Mouse (Mus musculus) heart, embryonic 15.5 days (tissue): ENCODE results near the gene Ppp1r37. TPM values are rescaled to one million over a fixed set of nuclear protein-coding genes. Genes with fewer than 3 reads are reported as not detected.
A peak's percentile ranks its signal among the peaks of the same experiment; 100 is the strongest.

ENCODE experiments used
- ATAC-seq: fragments of 200-750 bp; cut with Nextera tagmentation; replicated peaks from 2 replicates; pipeline ENCODE4 v1.8.0; 2017; ENCODE audit warnings: low read depth, moderate TSS enrichment; ENCODE audit not compliant: insufficient number of reproducible peaks, insufficient read depth, low FRiP score
- H3K27ac ChIP-seq: fragments of 300-500 bp; sonication (generic); 2 replicates; pipeline ENCODE4 v1.5.1; 2015; ENCODE audit warnings: mild to moderate bottlenecking, inconsistent platforms
- H3K27me3 ChIP-seq: fragments of 300-500 bp; sonication (generic); 2 replicates; pipeline ENCODE4 v1.6.1; 2015; ENCODE audit warnings: inconsistent platforms
- H3K36me3 ChIP-seq: fragments of 300-500 bp; sonication (generic); 2 replicates; pipeline ENCODE4 v1.6.1; 2015; ENCODE audit warnings: mild to moderate bottlenecking, inconsistent platforms
- H3K4me1 ChIP-seq: fragments of 300-500 bp; sonication (generic); replicated peaks from 2 replicates; pipeline ENCODE4 v1.6.1; 2015; ENCODE audit warnings: inconsistent platforms
- H3K4me2 ChIP-seq: fragments of 300-500 bp; sonication (generic); 2 replicates; pipeline ENCODE4 v1.6.1; 2015; ENCODE audit warnings: inconsistent platforms, mild to moderate bottlenecking, moderate library complexity
- H3K4me3 ChIP-seq: fragments of 300-500 bp; sonication (generic); 2 replicates; pipeline ENCODE4 v1.5.1; 2015; ENCODE audit warnings: mild to moderate bottlenecking, inconsistent platforms
- H3K9ac ChIP-seq: fragments of 300-500 bp; sonication (generic); 2 replicates; pipeline ENCODE4 v1.6.1; 2015; ENCODE audit warnings: mild to moderate bottlenecking, inconsistent platforms
- H3K9me3 ChIP-seq: fragments of 300-500 bp; sonication (generic); replicated peaks from 2 replicates; pipeline ENCODE4 v1.6.1; 2016; ENCODE audit warnings: inconsistent platforms
- WGBS: fragments of 180-500 bp; shearing (Covaris S2); methylation state at CpG from one replicate; pipeline ENCODE4 v1.1.7; 2015; ENCODE audit warnings: mixed read lengths; 5-methylcytosine and 5-hydroxymethylcytosine counted together
- polyA plus RNA-seq: library from polyadenylated mRNA; unstranded; fragments of >200 nt; fragmentation: Nextera tagmentation; extraction: Ambion mirVana; gene quantifications from 2 replicates; pipeline ENCODE4 v1.2.1, GENCODE M21; 2015

Ppp1r37 gene
- polyA plus RNA-seq, 1 experiment from 2014 or later: 15.8 TPM

DNA sequence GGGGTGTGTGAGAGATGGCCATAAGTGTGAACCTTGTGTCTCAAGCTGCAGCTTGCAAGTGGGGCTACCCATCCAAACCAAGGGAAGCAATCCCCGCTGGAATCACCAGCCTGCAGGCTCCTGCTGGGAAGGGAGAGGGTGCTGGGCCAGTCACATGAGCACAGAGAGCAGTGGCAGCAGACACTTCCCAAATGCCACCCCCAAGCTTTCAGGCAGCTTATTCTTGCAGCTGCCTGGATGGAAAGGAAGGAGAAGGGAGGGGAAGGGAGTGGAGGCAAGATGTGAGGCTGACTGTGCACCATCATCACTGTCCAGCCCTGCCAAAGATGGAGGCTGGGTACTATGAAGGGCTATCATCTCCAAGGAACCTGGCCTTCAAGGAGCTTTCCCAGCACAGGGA is 8.7 kb downstream of the Ppp1r37 start:
- Histone ChIP-seq H3K27ac (no peak overlapping the region), H3K9ac (no peak overlapping the region), H3K9me3 (no peaks in the 10 kb centered on the region), H3K27me3 (no peaks in the 10 kb centered on the region), H3K4me3 (no peak overlapping the region), H3K4me1 (peaks cover 39% of the 10 kb centered on the region), H3K4me2 (no peak overlapping the region), H3K36me3 (no peaks in the 10 kb centered on the region; the same call in 1 of the 2 replicates)
- 90% methylated on average over 1 of the region's 1 CpGs for WGBS
- no peak for ATAC-seq

DNA sequence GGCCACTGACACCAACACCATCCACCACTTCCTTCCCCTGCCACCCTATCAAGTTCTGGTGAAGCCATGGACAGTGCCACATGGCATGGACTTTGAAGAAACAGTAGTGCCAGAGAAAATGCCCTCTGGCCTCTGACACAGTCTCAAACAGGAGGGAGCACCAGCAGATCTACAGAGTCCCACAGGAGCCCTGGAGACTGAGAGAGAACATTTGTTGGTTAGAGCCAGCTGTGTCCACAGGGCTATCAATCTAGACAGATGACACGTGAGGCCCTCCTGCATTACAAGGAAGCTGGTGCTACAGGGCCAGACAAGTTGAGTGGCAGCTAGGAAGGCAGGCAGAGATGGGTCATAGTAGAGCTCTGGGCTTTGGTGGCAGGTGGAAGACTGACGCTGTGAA is 10.4 kb downstream of the Ppp1r37 start:
- 38% methylated on average over 2 of the region's 2 CpGs for WGBS
- Histone ChIP-seq H3K9ac (no peak overlapping the region), H3K36me3 (no peaks in the 10 kb centered on the region; the same call in 1 of the 2 replicates), H3K4me2 (no peak overlapping the region), H3K9me3 (no peaks in the 10 kb centered on the region), H3K4me3 (no peak overlapping the region), H3K27me3 (no peaks in the 10 kb centered on the region), H3K27ac (no peak overlapping the region), H3K4me1 (peaks cover 22% of the 10 kb centered on the region)
- ATAC-seq: no peak

DNA sequence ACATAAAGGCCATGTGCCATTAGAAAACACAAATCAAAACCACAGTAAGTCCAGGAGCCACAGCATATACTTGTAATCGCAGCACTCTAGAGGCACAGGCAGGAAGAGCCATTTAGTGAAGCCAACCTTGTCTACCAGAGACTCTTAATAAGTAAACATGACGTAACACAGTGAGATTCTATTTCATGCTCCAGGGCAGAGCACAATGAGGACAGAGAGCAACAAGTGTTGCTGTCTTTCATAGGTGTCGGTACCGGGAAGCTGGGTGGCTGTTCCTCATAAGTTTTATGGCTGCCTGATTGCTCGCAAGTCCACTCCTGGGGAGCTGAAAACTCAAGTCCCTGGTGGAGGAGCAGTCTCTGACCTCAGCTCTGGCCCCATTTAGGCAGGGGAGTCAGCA is 11.2 kb downstream of the Ppp1r37 start:
- Histone ChIP-seq H3K4me3 (no peak overlapping the region), H3K27ac (no peak overlapping the region), H3K4me1 (peaks cover 15% of the 10 kb centered on the region), H3K27me3 (no peaks in the 10 kb centered on the region), H3K9me3 (no peaks in the 10 kb centered on the region), H3K36me3 (no peaks in the 10 kb centered on the region; the same call in 1 of the 2 replicates), H3K4me2 (no peak overlapping the region), H3K9ac (no peak overlapping the region)
- ATAC-seq: no peak
- WGBS: 84% methylated on average over 5 of the region's 5 CpGs

DNA sequence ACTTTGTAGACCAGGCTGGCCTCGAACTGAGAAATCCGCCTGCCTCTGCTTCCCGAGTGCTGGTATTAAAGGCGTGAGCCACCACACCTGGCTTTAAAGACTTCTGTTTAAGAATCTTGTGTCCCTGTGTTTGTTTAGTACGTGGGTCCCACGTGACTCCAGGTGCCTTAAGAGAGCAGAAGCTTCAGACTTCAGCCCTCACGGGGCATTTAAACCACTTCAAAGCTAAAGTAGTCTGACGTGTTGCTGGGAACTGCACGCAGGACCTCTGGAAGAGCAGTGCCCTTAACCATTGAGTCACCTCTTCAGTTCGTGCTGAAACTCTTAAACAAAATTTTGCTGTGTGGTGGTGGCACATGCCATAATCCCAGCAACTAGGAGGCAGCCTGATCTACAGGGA is 13.5 kb downstream of the Ppp1r37 start:
- ATAC-seq: no peak
- no peak overlapping the region for H3K4me3 ChIP-seq
- 78% methylated on average over 10 of the region's 10 CpGs for WGBS
- H3K9ac ChIP-seq: no peak overlapping the region
- no peak overlapping the region for H3K4me2 ChIP-seq
- no peaks in the 10 kb centered on the region for H3K27me3 ChIP-seq
- H3K4me1 ChIP-seq: peaks cover 22% of the 10 kb centered on the region
- H3K9me3 ChIP-seq: no peaks in the 10 kb centered on the region
- H3K36me3 ChIP-seq: no peaks in the 10 kb centered on the region; the same call in 1 of the 2 replicates
- H3K27ac ChIP-seq: no peak overlapping the region

DNA sequence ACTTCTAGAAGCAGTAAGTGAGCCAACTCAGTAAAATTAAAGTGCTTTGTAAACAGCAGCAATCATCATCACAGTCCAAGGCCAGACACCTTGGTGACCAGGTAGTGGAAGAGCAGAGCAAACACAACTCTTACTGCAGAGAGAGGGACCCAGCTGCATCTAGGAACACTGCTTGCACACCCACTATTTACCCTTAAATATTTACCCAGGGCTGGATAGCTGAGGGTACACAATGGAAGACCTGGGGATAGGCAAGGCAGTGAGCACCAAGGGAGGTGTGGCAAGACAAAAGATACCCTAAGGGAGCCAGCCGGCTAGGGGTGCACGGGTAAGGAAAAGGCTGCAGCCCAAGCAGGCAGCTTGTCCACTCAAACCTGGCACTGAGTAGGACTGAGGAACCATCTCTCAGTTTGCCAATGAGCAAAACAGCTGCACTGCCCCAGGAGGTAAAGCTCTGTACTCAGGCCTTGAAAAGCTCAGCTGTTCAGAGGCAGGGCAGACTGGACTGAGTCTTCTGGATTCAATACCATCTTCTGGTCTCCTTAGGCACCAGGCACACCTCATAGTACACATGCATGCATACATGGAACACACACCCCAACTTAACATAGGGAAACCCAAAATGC is 15.4 kb downstream of the Ppp1r37 start:
- ATAC-seq: no peak
- H3K4me1 ChIP-seq: peaks cover 36% of the 10 kb centered on the region
- H3K9ac ChIP-seq: no peak overlapping the region
- no peak overlapping the region for H3K27ac ChIP-seq
- 78% methylated on average over 2 of the region's 2 CpGs for WGBS
- no peaks in the 10 kb centered on the region for H3K27me3 ChIP-seq
- H3K4me3 ChIP-seq: no peak overlapping the region
- H3K9me3 ChIP-seq: no peaks in the 10 kb centered on the region
- no peak overlapping the region for H3K4me2 ChIP-seq
- no peaks in the 10 kb centered on the region; the same call in 1 of the 2 replicates for H3K36me3 ChIP-seq

DNA sequence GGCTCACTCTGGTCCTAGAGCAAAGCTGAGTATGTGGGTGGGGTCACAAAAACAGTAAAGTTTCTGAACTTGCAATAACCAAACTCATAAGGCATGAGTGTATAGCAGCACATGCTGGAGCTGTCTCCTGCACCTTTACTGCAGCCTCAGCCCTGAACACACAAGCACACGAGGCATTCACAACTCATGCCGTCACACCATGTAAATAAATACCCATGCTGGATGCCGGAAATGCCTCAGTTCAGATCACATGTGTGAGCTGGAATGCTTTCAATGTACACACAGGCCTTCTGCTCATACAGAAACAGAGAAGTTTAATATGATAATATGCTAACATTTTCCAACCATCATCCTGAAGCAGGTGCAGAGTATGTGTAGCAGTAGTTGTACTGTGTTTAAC is 16.9 kb downstream of the Ppp1r37 start:
- 22% methylated on average over 3 of the region's 3 CpGs for WGBS
- H3K27ac ChIP-seq: no peak overlapping the region
- H3K4me2 ChIP-seq: no peak overlapping the region; the same call in 1 of the 2 replicates
- H3K4me1 ChIP-seq: peaks cover 51% of the 10 kb centered on the region
- H3K36me3 ChIP-seq: no peaks in the 10 kb centered on the region; the same call in 1 of the 2 replicates
- no peaks in the 10 kb centered on the region for H3K27me3 ChIP-seq
- H3K9me3 ChIP-seq: no peaks in the 10 kb centered on the region
- H3K9ac ChIP-seq: no peak overlapping the region
- no peak for ATAC-seq
- H3K4me3 ChIP-seq: no peak overlapping the region

DNA sequence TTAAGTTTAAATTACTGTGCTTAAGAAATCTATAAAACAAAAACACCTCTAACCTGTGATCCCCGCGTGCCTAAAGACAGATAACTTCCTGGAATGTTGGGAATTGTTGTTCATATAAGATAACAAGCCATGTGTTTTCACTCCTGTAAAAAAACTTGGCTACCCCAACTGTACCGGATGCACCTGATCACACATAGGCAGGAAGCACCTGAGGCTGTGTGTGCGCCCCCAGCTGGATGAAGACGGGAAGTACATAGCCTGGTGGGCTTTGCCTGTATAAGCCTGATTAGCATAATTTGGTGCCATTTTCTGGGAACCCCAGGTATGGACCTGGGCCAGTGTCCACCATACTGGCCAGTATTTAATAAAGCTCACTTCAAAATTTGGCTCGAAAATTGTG is 19.3 kb downstream of the Ppp1r37 start:
- Histone ChIP-seq H3K36me3 (no peaks in the 10 kb centered on the region; the same call in 1 of the 2 replicates), H3K4me3 (no peak overlapping the region), H3K4me2 (no peak overlapping the region), H3K4me1 (peaks cover 54% of the 10 kb centered on the region), H3K27me3 (no peaks in the 10 kb centered on the region), H3K9ac (no peak overlapping the region), H3K27ac (no peak overlapping the region), H3K9me3 (no peaks in the 10 kb centered on the region)
- WGBS: 43% methylated on average over 6 of the region's 6 CpGs
- ATAC-seq: no peak

DNA sequence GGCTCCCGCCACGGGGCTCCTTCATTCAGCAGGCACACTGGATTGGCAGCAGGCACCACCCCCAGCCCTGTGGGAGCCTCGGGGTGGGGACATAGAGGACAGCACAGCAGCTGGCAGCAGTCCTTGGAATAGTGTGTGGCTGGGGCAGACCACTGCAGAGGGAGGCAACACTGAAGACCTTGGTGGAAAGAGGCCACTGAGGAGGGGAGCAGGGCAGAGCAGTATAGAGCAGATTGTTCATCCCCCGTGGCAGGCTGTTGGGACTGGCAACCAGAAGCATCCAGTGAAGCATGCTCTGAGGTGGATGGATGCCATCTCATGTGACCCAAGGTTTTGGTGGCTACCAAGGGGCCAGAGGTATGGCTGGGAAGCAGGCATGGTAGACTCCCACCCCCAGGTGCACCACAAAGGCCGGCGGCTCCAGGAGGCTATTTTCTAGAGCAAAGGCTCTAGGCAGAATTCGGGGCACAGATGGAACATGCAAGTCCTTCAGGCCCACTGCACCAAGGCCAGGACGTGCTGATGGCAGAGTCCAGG is 20.7 kb downstream of the Ppp1r37 start:
- Histone ChIP-seq H3K27ac (peak overlapping the region; percentile 18; the same call in 1 of the 2 replicates), H3K9ac (no peak overlapping the region), H3K4me1 (peaks cover 58% of the 10 kb centered on the region), H3K4me3 (no peak overlapping the region), H3K9me3 (no peaks in the 10 kb centered on the region), H3K27me3 (no peaks in the 10 kb centered on the region), H3K36me3 (no peaks in the 10 kb centered on the region), H3K4me2 (no peak overlapping the region)
- peak; percentile 79 for ATAC-seq
- WGBS: 56% methylated on average over 8 of the region's 8 CpGs

DNA sequence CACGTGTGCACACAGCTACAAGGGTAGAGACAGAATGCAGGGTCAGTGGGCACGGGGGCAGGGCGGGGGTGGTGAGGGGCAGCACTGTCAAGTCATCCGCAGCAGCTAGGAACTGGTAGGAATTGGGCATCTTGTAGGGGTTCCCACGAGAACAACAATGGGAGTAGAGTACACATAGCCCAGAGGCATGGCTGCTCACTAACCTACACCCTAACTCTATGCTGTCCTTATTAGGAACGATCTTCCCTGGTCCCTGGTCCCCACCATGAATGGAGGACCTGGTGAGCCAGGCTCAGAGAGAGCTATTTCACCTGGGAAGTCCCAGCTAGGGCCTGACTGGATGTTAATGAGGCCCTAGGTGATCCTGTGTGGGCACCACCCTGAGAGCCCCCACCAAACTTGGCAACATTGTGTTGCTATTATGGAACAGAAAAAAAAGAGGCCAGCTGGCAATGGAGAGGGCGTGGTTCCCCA is 21.2 kb downstream of the Ppp1r37 start:
- ATAC-seq: no peak
- Histone ChIP-seq H3K27ac (0 out of 2 replicates have a peak overlapping the region, but pooled peaks have one; percentile 18), H3K4me3 (no peak overlapping the region), H3K9ac (no peak overlapping the region), H3K4me1 (peaks cover 63% of the 10 kb centered on the region), H3K36me3 (no peaks in the 10 kb centered on the region), H3K9me3 (no peaks in the 10 kb centered on the region), H3K27me3 (no peaks in the 10 kb centered on the region), H3K4me2 (no peak overlapping the region)
- WGBS: 81% methylated on average over 7 of the region's 7 CpGs

DNA sequence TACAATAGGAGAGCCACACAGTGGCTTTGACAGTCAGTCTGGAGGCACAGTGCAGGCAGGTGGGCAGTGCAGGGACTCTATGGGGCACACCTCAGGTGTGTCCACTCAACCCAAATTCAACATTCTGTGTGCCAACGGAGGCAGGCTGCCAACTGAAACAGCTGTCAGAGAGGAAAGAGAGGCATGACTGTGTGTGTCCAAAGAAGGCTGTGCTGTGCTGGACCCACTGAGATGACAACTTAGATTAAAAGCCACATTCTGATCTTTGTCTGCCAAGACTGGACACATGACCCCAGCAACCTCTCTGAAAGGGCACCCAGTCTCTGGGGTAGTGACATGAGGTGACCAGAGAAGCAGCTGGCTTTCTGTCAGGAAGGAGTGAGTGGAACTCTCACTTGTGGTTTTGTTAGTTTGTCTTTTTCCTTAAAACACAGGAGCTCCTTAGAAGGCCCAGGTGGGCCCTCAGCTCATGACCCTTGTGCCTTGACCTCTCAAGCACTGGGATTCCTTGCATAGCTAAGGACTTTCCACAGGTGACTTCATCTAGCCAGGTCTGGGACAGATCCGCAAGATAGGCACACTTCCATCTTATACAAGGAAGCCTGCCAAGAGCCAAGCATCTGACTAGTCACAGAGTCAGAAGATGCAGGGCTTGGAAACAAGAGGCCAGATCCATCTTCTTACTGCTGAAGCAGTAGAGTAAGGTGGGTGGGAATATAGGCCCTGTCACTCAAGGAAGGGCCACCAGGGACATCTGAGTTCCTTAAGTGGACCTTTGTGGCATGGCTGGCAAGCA is 21.9 kb downstream of the Ppp1r37 start:
- no peak for ATAC-seq

DNA sequence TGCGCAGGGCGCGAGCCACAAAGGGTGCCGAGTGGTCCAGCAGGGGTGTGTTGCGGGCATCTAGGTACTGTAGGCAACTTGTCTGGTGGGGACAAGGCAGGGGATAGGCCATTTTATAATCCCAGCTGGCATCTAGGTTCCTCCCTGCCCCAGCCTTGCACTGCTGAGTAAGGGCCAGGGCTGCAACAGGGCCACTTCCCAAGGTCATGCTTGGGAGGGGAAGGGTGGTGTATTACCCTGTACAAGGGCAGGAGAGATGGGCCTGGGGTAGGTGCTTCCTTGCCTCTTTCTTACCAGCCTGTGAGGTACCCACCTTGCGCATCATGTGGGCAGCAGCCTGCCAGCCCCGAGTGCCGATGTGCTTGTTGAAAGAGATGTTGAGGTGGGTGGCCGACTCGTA is 28.2 kb downstream of the Ppp1r37 start:
- 94% methylated on average over 10 of the region's 10 CpGs for WGBS
- H3K9me3 ChIP-seq: no peaks in the 10 kb centered on the region
- no peak overlapping the region for H3K4me2 ChIP-seq
- ATAC-seq: no peak
- peaks cover 49% of the 10 kb centered on the region for H3K36me3 ChIP-seq
- H3K9ac ChIP-seq: no peak overlapping the region
- no peak overlapping the region for H3K4me3 ChIP-seq
- H3K4me1 ChIP-seq: peaks cover 14% of the 10 kb centered on the region
- no peak overlapping the region for H3K27ac ChIP-seq
- no peaks in the 10 kb centered on the region for H3K27me3 ChIP-seq

More for the DNA sequence above, 21.9 kb downstream of the Ppp1r37 start:
- Histone ChIP-seq H3K9ac (no peak overlapping the region), H3K27me3 (no peaks in the 10 kb centered on the region), H3K36me3 (no peaks in the 10 kb centered on the region), H3K27ac (no peak overlapping the region), H3K4me1 (peaks cover 60% of the 10 kb centered on the region), H3K9me3 (no peaks in the 10 kb centered on the region), H3K4me3 (no peak overlapping the region), H3K4me2 (no peak overlapping the region)
- WGBS: 85% methylated on average over 2 of the region's 2 CpGs
